Mouse (Mus musculus): ENCODE measurements around the gene Spata21. TPM values are rescaled to one million over a fixed set of nuclear protein-coding genes. Genes with fewer than 3 reads are reported as not detected.
A peak's percentile ranks its signal among the peaks of the same experiment; 100 is the strongest.

Spata21 gene
- polyA plus RNA-seq, 1 experiment from 2014 or later: 0.20 TPM

- H3K9me3 ChIP-seq (ENCODE audit: control insufficient read depth, low read length): no peaks in the 10 kb centered on the region
- H3K9ac ChIP-seq (ENCODE audit: low read length): no peak overlapping the region
- no peaks in the 10 kb centered on the region for H3K27me3 ChIP-seq (replicated peaks; ENCODE audit: control insufficient read depth, insufficient read depth, low read length)
- 14% methylated on average over 1 of the region's 1 CpGs for WGBS
- DNase-seq (ENCODE audit: low spot score): no peak
- no peak for ATAC-seq (replicated peaks; ENCODE audit: low FRiP score, low TSS enrichment, low read depth)
- H3K4me3 ChIP-seq (ENCODE audit: low read depth, low read length): no peak overlapping the region
- H3K36me3 ChIP-seq (ENCODE audit: control insufficient read depth, insufficient read depth, low read length): peaks cover 8% of the 10 kb centered on the region
- no peak overlapping the region for H3K27ac ChIP-seq (ENCODE audit: low read depth)
- peaks cover 4% of the 10 kb centered on the region; the same call in 1 of the 2 replicates for H3K4me1 ChIP-seq (replicated peaks; ENCODE audit: control insufficient read depth, insufficient read depth, low read length)
- H3K4me2 ChIP-seq (ENCODE audit: low read length): no peak overlapping the region
Measured at GRCm38 (mm10) chr4:141123065-141123464, 34.9 kb downstream of the Spata21 start.

- no peak for DNase-seq (ENCODE audit: low spot score)
- H3K4me2 ChIP-seq (ENCODE audit: low read length): 0 out of 2 replicates have a peak overlapping the region, but pooled peaks have one; percentile 4
- H3K9ac ChIP-seq (ENCODE audit: low read length): no peak overlapping the region
- H3K27ac ChIP-seq (ENCODE audit: low read depth): no peak overlapping the region
- WGBS: 30% methylated on average over 6 of the region's 6 CpGs
- no peaks in the 10 kb centered on the region for H3K9me3 ChIP-seq (ENCODE audit: control insufficient read depth, low read length)
- ATAC-seq (replicated peaks; ENCODE audit: low FRiP score, low TSS enrichment, low read depth): no peak
- H3K36me3 ChIP-seq (ENCODE audit: control insufficient read depth, insufficient read depth, low read length): no peaks in the 10 kb centered on the region
- peaks cover 42% of the 10 kb centered on the region for H3K4me1 ChIP-seq (replicated peaks; ENCODE audit: control insufficient read depth, insufficient read depth, low read length)
- H3K27me3 ChIP-seq (replicated peaks; ENCODE audit: control insufficient read depth, insufficient read depth, low read length): no peaks in the 10 kb centered on the region
- no peak overlapping the region for H3K4me3 ChIP-seq (ENCODE audit: low read depth, low read length)
Measured at GRCm38 (mm10) chr4:141129190-141129710, 41.1 kb downstream of the Spata21 start.

- Histone ChIP-seq H3K27me3 (replicated peaks; ENCODE audit: control insufficient read depth, insufficient read depth, low read length) (no peaks in the 10 kb centered on the region), H3K4me3 (ENCODE audit: low read depth, low read length) (no peak overlapping the region), H3K9me3 (ENCODE audit: control insufficient read depth, low read length) (no peaks in the 10 kb centered on the region), H3K4me2 (ENCODE audit: low read length) (peak overlapping the region; percentile 32), H3K4me1 (replicated peaks; ENCODE audit: control insufficient read depth, insufficient read depth, low read length) (peaks cover 54% of the 10 kb centered on the region), H3K27ac (ENCODE audit: low read depth) (peak overlapping the region; percentile 88), H3K9ac (ENCODE audit: low read length) (no peak overlapping the region), H3K36me3 (ENCODE audit: control insufficient read depth, insufficient read depth, low read length) (no peaks in the 10 kb centered on the region)
- ATAC-seq (replicated peaks; ENCODE audit: low FRiP score, low TSS enrichment, low read depth): peak; percentile 13; the same call in 1 of the 2 replicates
- 65% methylated on average over 6 of the region's 6 CpGs for WGBS
- DNase-seq (ENCODE audit: low spot score): peak; percentile 68
Measured at GRCm38 (mm10) chr4:141130704-141131342, 42.7 kb downstream of the Spata21 start.

GRCm38 (mm10) chr4:141131531-141132061 is 43.5 kb downstream of the Spata21 start:
- ATAC-seq (replicated peaks; ENCODE audit: low FRiP score, low TSS enrichment, low read depth) (peak; percentile 79), DNase-seq (ENCODE audit: low spot score) (peak; percentile 63)
- Histone ChIP-seq H3K9me3 (ENCODE audit: control insufficient read depth, low read length) (no peaks in the 10 kb centered on the region), H3K4me3 (ENCODE audit: low read depth, low read length) (no peak overlapping the region), H3K9ac (ENCODE audit: low read length) (peak overlapping the region; percentile 8; the same call in 1 of the 2 replicates), H3K27me3 (replicated peaks; ENCODE audit: control insufficient read depth, insufficient read depth, low read length) (no peaks in the 10 kb centered on the region), H3K36me3 (ENCODE audit: control insufficient read depth, insufficient read depth, low read length) (no peaks in the 10 kb centered on the region), H3K4me1 (replicated peaks; ENCODE audit: control insufficient read depth, insufficient read depth, low read length) (peaks cover 61% of the 10 kb centered on the region), H3K27ac (ENCODE audit: low read depth) (peak overlapping the region; percentile 88), H3K4me2 (ENCODE audit: low read length) (peak overlapping the region; percentile 37)
- 22% methylated on average over 5 of the region's 5 CpGs for WGBS

- peaks cover 66% of the 10 kb centered on the region for H3K4me1 ChIP-seq (replicated peaks; ENCODE audit: control insufficient read depth, insufficient read depth, low read length)
Measured at GRCm38 (mm10) chr4:141132191-141132590, 44.1 kb downstream of the Spata21 start.

GRCm38 (mm10) chr4:141133227-141133626 is 45.1 kb downstream of the Spata21 start:
- Histone ChIP-seq H3K9me3 (ENCODE audit: control insufficient read depth, low read length) (no peaks in the 10 kb centered on the region), H3K27me3 (replicated peaks; ENCODE audit: control insufficient read depth, insufficient read depth, low read length) (no peaks in the 10 kb centered on the region), H3K36me3 (ENCODE audit: control insufficient read depth, insufficient read depth, low read length) (no peaks in the 10 kb centered on the region), H3K4me2 (ENCODE audit: low read length) (no peak overlapping the region), H3K4me3 (ENCODE audit: low read depth, low read length) (no peak overlapping the region), H3K9ac (ENCODE audit: low read length) (no peak overlapping the region), H3K27ac (ENCODE audit: low read depth) (peak overlapping the region; percentile 88), H3K4me1 (replicated peaks; ENCODE audit: control insufficient read depth, insufficient read depth, low read length) (peaks cover 75% of the 10 kb centered on the region)
- 28% methylated on average over 8 of the region's 8 CpGs for WGBS
- no peak for ATAC-seq (replicated peaks; ENCODE audit: low FRiP score, low TSS enrichment, low read depth)
- no peak for DNase-seq (ENCODE audit: low spot score)

More at GRCm38 (mm10) chr4:141132191-141132590, 44.1 kb downstream of the Spata21 start:
- Histone ChIP-seq H3K9me3 (ENCODE audit: control insufficient read depth, low read length) (no peaks in the 10 kb centered on the region), H3K27me3 (replicated peaks; ENCODE audit: control insufficient read depth, insufficient read depth, low read length) (no peaks in the 10 kb centered on the region), H3K9ac (ENCODE audit: low read length) (peak overlapping the region; percentile 8; the same call in 1 of the 2 replicates), H3K27ac (ENCODE audit: low read depth) (peak overlapping the region; percentile 88), H3K36me3 (ENCODE audit: control insufficient read depth, insufficient read depth, low read length) (no peaks in the 10 kb centered on the region), H3K4me2 (ENCODE audit: low read length) (peak overlapping the region; percentile 37), H3K4me3 (ENCODE audit: low read depth, low read length) (no peak overlapping the region)
- 34% methylated on average over 8 of the region's 8 CpGs for WGBS
- DNase-seq (ENCODE audit: low spot score) (no peak), ATAC-seq (replicated peaks; ENCODE audit: low FRiP score, low TSS enrichment, low read depth) (no peak)

- Histone ChIP-seq H3K36me3 (ENCODE audit: control insufficient read depth, insufficient read depth, low read length) (no peaks in the 10 kb centered on the region), H3K9me3 (ENCODE audit: control insufficient read depth, low read length) (no peaks in the 10 kb centered on the region), H3K4me3 (ENCODE audit: low read depth, low read length) (no peak overlapping the region), H3K27me3 (replicated peaks; ENCODE audit: control insufficient read depth, insufficient read depth, low read length) (no peaks in the 10 kb centered on the region), H3K4me2 (ENCODE audit: low read length) (no peak overlapping the region), H3K4me1 (replicated peaks; ENCODE audit: control insufficient read depth, insufficient read depth, low read length) (peaks cover 76% of the 10 kb centered on the region), H3K9ac (ENCODE audit: low read length) (no peak overlapping the region), H3K27ac (ENCODE audit: low read depth) (peak overlapping the region; percentile 66; the same call in 1 of the 2 replicates)
- DNase-seq (ENCODE audit: low spot score): no peak
- WGBS: 54% methylated on average over 8 of the region's 8 CpGs
- no peak for ATAC-seq (replicated peaks; ENCODE audit: low FRiP score, low TSS enrichment, low read depth)
Measured at GRCm38 (mm10) chr4:141134031-141134441, 45.9 kb downstream of the Spata21 start.

GRCm38 (mm10) chr4:141134751-141135530 is 46.8 kb downstream of the Spata21 start:
- H3K4me2 ChIP-seq (ENCODE audit: low read length): peak overlapping the region; percentile 20; the same call in 1 of the 2 replicates
- DNase-seq (ENCODE audit: low spot score): no peak
- H3K9ac ChIP-seq (ENCODE audit: low read length): no peak overlapping the region

More at GRCm38 (mm10) chr4:141134751-141135530, 46.8 kb downstream of the Spata21 start:
- no peak overlapping the region for H3K4me3 ChIP-seq (ENCODE audit: low read depth, low read length)
- no peaks in the 10 kb centered on the region for H3K27me3 ChIP-seq (replicated peaks; ENCODE audit: control insufficient read depth, insufficient read depth, low read length)
- H3K4me1 ChIP-seq (replicated peaks; ENCODE audit: control insufficient read depth, insufficient read depth, low read length): peaks cover 68% of the 10 kb centered on the region
- 0 out of 2 replicates have a peak overlapping the region, but pooled peaks have one; percentile 66 for H3K27ac ChIP-seq (ENCODE audit: low read depth)
- no peaks in the 10 kb centered on the region for H3K36me3 ChIP-seq (ENCODE audit: control insufficient read depth, insufficient read depth, low read length)
- 74% methylated on average over 20 of the region's 20 CpGs for WGBS
- no peaks in the 10 kb centered on the region for H3K9me3 ChIP-seq (ENCODE audit: control insufficient read depth, low read length)
- no peak for ATAC-seq (replicated peaks; ENCODE audit: low FRiP score, low TSS enrichment, low read depth)

Measured in intestine, embryonic 14.5 days (tissue).